Mouse (Mus musculus): ENCODE data around the gene Panx2. TPM values are rescaled to one million over a fixed set of nuclear protein-coding genes. Genes with fewer than 3 reads are reported as not detected.

Gene Panx2
- total RNA-seq, 2 experiments from 2014 or later: 154 to 158 TPM

GRCm38 (mm10) chr15:89122649-89123366 is 63.3 kb downstream of the Panx2 start, which contains the start of gene Tubgcp6:
TSS of gene Tubgcp6 (minus strand) at chr15:89123112.
- peak; percentile 93 to 98 for DNase-seq (ENCODE audit: low spot score in 2 of 2)

Other genes starting within 250 kb of the Panx2 start
- gene Alg12, start 240.4 kb upstream of the Panx2 start, total RNA-seq (2021): 10 to 100 TPM; 12.0 to 12.4 TPM
- 10 to 100 TPM; 29.7 to 30.6 TPM for gene Creld2, start 240.1 kb upstream of the Panx2 start, total RNA-seq (2021)
- 10 to 100 TPM; 36.8 to 47.6 TPM for gene Pim3, start 197.5 kb upstream of the Panx2 start, total RNA-seq (2021)
- gene Ttll8, start 105.3 kb upstream of the Panx2 start, total RNA-seq (2021): 1 to 10 TPM; 1.4 to 2.2 TPM
- 100 to 1,000 TPM; 122 TPM for gene Mlc1, start 80.7 kb upstream of the Panx2 start, total RNA-seq (2021)
- gene Mov10l1, start 76.8 kb upstream of the Panx2 start, total RNA-seq (2021): not detected
- 10 to 100 TPM; 20.7 to 23.8 TPM for gene Trabd, start 15.4 kb downstream of the Panx2 start, total RNA-seq (2021)
- 10 to 100 TPM; 19.3 to 21.1 TPM for gene Selenoo, start 29.4 kb downstream of the Panx2 start, total RNA-seq (2021)
- gene Tubgcp6, start 63.4 kb downstream of the Panx2 start, total RNA-seq (2021): 10 to 100 TPM; 29.5 to 30.4 TPM
- gene Hdac10, start 69.0 kb downstream of the Panx2 start, total RNA-seq (2021): 10 to 100 TPM; 12.4 to 12.5 TPM
- gene Mapk12, start 81.0 kb downstream of the Panx2 start, total RNA-seq (2021): 1 to 10 TPM; 4.8 to 5.4 TPM
- 10 to 100 TPM; 19.2 to 21.2 TPM for gene Mapk11, start 89.9 kb downstream of the Panx2 start, total RNA-seq (2021)
- gene Plxnb2, start 121.1 kb downstream of the Panx2 start, total RNA-seq (2021): 10 to 100 TPM; 46.4 to 55.0 TPM
- gene Dennd6b, start 136.8 kb downstream of the Panx2 start, total RNA-seq (2021): 10 to 100 TPM; 34.8 to 39.1 TPM
- 100 to 1,000 TPM; 157 to 166 TPM for gene Ppp6r2, start 151.8 kb downstream of the Panx2 start, total RNA-seq (2021)

Measured in layer of hippocampus, adult 18-20 months (tissue).